Mouse (Mus musculus): Measurements from ENCODE around the gene Utp18.
A peak's percentile ranks its signal among the peaks of the same experiment; 100 is the strongest.
"Not testable (repeated sequence)": the region's sequence is repeated elsewhere in the genome, so short reads cannot be mapped to it uniquely, and the experiment has no call there.

Gene Utp18

GRCm38 (mm10) chr11:93885572-93886410 is at the start of gene Utp18, which contains the start of gene Mbtd1:
Gene Utp18 (minus strand): TSS chr11:93885766.
Gene Mbtd1 (plus strand): TSS chr11:93885852.
- peak; percentile 98 for DNase-seq (ENCODE audit: low spot score)

- DNase-seq (ENCODE audit: low spot score) = no peak
Observed at GRCm38 (mm10) chr11:93929106-93929505, 43.5 kb upstream of the Utp18 start.

DNA sequence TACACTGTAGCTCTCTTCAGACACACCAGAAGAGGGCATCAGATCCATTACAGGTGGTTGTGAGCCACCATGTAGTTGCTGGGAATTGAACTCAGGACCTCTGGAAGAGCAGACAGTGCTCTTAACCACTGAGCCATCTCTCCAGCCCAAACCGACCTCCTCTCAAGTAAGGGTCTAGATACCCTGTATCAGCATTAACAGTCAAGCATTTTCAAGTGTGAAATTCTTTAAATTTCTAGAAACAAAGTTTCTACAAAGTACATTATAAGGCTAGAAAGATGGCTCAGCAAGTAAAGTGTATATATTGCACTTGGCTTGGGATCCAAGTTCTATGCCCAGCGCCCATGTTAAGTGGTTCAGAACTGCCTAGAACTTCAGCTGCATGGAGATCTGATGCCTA is 29.5 kb upstream of the Utp18 start:
- not testable (repeated sequence) for DNase-seq (ENCODE audit: low spot score)

- DNase-seq (ENCODE audit: low spot score) = no peak
Observed at GRCm38 (mm10) chr11:93911603-93912002, 26.0 kb upstream of the Utp18 start.

DNA sequence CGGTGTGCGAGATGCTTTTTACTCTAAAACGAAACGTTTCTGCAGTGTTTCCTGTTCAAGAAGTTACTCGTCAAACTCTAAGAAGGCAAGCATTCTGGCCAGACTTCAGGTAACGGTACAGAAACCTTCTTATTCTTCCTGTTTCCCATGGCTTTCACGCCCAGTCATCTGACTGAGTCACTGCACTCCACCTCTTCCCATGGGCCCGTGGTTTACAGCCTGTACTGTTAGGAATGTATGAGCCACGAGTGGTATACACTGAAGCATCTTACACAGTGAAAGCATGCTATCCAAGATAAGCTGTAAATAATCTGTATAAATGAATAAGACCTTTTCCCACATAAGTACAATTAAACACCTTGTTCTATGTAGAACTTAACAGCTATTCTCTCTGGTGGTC is 23.3 kb upstream of the Utp18 start:
- DNase-seq (ENCODE audit: low spot score) = no peak

- no peak for DNase-seq (ENCODE audit: low spot score)
Observed at GRCm38 (mm10) chr11:93907839-93908238, 22.3 kb upstream of the Utp18 start.

DNA sequence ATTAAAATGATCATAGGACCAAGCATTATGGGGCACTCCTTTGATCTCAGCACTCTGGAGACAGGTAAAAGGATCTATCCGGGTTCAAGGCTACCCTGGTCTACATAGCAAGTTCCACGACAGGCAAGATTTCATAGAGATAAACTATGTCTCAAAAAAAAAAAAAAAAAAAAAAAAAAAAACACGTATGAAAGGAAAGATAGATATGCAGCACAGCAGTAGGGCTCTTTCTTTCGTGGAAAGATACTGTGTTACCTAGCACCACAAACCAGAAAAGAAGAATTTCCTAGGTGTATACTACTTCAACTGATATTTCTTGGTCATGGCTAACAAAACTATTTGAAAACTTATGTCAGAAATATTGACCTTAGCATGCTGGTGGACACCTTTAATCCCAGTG is 21.3 kb upstream of the Utp18 start:
- no peak for DNase-seq (ENCODE audit: low spot score)

- DNase-seq (ENCODE audit: low spot score) = no peak
Observed at GRCm38 (mm10) chr11:93897732-93898131, 12.2 kb upstream of the Utp18 start.

- no peak for DNase-seq (ENCODE audit: low spot score)
Observed at GRCm38 (mm10) chr11:93887080-93887447, 1.5 kb upstream of the Utp18 start.

DNA sequence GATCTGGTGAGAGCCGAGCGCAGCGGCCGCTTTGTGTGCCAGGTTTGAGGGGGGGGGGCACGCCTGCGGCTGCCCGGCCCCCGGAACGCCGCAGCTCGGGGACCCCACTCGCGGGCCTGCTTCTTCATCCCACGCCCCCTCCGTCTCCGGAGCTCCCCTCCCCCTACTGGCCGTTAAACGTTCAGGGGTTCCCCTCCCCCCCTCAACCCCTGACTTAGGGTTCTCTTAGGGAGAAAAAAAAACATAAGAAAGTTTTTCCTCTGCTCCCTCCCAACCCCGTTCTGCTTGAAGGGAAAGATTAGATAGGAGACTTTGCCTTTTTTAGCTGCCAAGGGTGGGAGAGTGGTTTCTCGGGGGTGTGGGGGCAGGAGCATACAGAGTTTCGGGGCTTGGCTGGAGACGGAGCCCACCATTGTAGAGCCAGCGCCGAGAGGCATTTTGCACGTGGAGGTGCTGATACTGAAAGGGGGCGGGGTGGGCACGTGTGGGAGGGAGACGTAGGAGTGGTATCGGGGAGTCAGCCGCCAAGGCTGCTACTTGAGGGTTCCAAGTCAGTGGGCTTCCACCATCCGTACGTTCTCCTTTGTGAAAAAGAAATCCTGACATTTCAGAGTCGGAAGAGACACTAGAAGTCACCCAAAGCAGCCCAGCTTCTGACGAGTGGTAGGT is 979 bp upstream of the Utp18 start:
- peak; percentile 32 for DNase-seq (ENCODE audit: low spot score)

- peak; percentile 62 for DNase-seq (ENCODE audit: low spot score)
Observed at GRCm38 (mm10) chr11:93884901-93885571, 530 bp downstream of the Utp18 start.

- no peak for DNase-seq (ENCODE audit: low spot score)
Observed at GRCm38 (mm10) chr11:93884068-93884467, 1.5 kb downstream of the Utp18 start.

GRCm38 (mm10) chr11:93862638-93863037 is 22.9 kb downstream of the Utp18 start:
- DNase-seq (ENCODE audit: low spot score) = no peak

DNA sequence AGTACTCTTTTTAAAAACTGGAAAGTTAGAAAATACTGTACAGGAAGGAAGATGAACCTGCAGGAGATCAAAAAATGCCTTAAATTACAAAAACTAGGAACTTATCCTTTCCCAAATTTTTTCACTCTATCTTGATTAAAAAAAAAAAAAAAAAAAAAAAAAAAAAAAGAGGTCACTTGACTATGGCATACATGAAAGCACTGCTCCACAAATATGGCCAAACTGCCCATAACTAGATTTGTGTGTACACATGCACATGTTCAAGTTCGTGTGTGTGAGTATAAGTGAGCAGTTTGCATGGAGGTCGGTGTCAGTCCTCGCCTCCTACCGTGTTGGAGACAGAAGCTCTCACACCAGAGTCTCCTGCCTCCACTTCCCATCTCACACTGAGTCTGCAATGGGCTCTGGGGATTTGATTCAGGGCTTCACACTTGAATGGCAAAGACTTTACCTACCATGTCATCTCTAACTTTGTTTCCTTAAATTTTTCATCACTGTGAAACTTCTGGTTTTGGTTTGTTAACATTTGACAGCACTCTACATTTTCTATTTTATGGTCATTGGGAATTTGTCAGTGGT is 23.4 kb downstream of the Utp18 start:
- DNase-seq (ENCODE audit: low spot score) = no peak

DNA sequence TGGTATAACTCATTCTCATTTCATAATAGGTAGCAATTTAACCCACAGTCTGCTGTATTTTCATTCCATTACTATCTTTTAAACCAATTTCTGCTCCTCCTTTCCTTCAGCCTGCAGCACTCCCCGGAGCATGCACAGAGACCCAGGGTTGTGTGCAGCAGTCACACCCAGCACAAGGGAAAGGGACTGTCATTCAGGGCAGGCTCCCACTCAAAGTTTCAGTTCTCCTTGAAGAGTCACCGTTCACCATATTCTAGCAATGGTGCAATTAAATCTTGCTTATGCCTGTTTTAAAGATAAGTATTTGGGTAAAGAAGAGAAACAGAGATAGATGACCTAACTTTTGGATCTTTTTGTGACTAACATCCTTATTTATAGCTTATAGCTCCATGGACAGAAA is 24.4 kb downstream of the Utp18 start:
- no peak for DNase-seq (ENCODE audit: low spot score)

DNA sequence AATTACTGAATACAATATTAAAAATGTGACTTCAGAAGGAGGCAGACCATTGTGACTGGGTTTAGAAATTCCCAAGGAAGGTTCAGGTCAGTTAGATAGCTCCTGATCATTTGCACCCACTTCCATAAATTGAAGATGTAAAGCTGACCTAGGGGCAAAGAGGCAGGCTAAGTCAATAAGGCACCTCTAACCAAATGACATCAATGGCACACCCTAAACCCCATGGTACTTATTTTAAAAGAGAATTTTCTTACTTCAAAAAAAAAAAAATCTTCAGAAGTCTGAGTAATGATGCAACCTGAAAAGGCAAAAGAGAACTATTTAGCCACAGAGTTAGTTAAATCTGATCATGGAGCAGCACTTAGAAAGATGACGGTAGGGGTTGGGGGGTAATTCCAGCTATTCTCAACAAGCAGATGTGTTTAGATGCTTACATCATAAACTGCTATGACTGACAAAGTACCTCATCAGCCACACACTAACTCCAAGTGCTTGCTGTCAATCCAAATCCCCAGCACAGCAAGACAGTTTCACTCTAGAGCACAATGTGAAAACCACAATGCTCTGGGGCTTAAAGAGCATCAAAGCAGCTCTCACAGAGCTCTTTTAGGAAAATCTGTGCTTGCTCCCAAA is 24.9 kb downstream of the Utp18 start:
- no peak for DNase-seq (ENCODE audit: low spot score)

DNA sequence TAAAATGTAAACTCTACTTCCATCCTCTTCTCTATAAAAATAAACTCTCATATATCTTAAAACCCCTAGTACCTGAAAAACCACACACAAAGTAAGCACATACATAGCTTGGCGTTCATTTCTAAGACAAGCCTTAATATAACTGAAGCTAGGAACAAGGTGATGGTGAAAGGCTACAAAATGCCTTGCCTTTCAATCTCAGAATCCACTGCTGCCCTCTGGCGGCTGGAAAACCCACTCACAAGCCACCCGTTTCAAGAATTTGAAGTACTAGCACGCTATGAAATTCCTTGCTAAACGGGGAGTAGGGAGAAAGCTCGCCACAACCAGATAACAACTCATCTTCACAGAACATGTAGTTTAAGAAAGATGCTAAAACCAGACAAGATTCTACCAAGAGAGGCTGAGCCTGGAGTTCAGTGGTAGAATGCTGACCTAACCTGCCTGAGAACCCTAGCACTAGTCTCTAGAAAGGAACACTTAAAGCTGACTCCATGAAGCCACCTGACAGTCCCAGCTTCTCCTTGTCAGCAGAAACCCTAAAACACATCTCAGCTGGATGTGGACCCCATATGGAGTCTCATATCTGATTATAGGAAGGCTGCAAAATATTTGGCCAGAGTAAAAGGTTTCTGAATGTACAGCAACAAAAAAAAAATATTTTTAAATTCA is 29.1 kb downstream of the Utp18 start:
- DNase-seq (ENCODE audit: low spot score) = peak; percentile 83

DNA sequence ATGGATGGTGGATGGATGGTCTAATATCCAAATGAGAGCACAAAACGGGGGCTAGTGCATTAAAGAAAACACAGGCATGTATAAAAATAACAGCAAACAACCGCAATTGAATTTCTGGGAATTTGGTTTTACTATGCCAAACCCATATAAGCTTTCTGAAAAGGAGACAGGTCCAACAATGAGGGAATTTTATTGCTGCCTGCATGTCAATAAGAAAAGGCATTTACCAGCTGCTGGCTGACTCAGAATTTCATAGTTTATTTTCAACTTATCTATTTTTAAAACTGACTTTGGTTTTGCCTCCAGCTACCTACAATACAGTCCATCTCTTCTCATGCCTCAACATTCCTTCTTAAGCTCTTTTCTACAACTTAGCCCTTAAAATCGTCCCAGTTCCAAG is 33.0 kb downstream of the Utp18 start:
- DNase-seq (ENCODE audit: low spot score) = no peak

DNA sequence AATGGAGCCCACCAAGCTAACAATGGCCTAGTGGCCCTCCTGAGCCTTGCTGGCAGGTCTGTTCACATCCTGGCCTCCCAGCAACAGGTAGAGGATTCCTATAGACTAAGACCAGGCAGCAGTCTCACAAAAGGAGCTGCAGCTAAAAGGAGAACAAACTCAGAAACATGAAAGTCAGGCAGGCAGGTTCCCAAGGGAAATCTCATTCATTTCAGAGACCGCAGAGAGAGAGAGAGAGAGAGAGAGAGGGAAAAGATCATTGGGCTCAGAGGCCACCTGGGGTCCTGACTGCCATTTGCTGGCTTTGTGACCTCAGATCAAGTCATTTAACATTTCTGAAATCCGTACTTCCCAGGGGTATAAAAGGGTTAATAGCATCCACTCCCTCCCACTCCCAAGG is 38.2 kb downstream of the Utp18 start:
- no peak for DNase-seq (ENCODE audit: low spot score)

- DNase-seq (ENCODE audit: low spot score) = no peak
Observed at GRCm38 (mm10) chr11:93835800-93836199, 49.8 kb downstream of the Utp18 start.

GRCm38 (mm10) chr11:93829971-93830370 is 55.6 kb downstream of the Utp18 start:
- no peak for DNase-seq (ENCODE audit: low spot score)

GRCm38 (mm10) chr11:93829327-93829679 is 56.3 kb downstream of the Utp18 start:
- DNase-seq (ENCODE audit: low spot score) = no peak

All from embryo, embryonic 10 days (tissue).